In genomic region chr13:30264303-30264702, GRCm38 (mm10) we compare ENCODE assay signal across 24 mouse cellular contexts.
DNase-seq lines count a peak whose midpoint lies in the region; ATAC-seq and TF ChIP-seq lines count a peak whose summit lies in the region.
"Had no signal": no experiment of that assay in that cellular context is flagged by ENCODE, and none has a peak within 500 bp of the region (broad histone marks: within the 10 kb centered on the region; RNA-seq: fewer than 3 reads in every experiment).

No protein-coding gene starts in this region.

- no peaks in the 10 kb centered on the region for H3K36me3 ChIP-seq in hindbrain, embryonic 15.5 days
- no peaks in the 10 kb centered on the region for H3K36me3 ChIP-seq in hindbrain, embryonic 10.5 days
- no peaks in the 10 kb centered on the region for H3K36me3 ChIP-seq in neural tube, embryonic 14.5 days (ENCODE audit: control insufficient read depth, insufficient read depth, low read length)
- H3K36me3 ChIP-seq in lung, postnatal 0 days (ENCODE audit: insufficient read depth, low read length), result no peaks in the 10 kb centered on the region
- H3K36me3 ChIP-seq: embryonic facial prominence, embryonic 12.5 days; forebrain, embryonic 12.5 days; heart, embryonic 15.5 days had no signal

- H3K27me3 ChIP-seq in hindbrain, embryonic 15.5 days, result no peaks in the 10 kb centered on the region
- no peaks in the 10 kb centered on the region for H3K27me3 ChIP-seq in hindbrain, embryonic 10.5 days (ENCODE audit: insufficient read depth, poor library complexity, severe bottlenecking)
- no peaks in the 10 kb centered on the region for H3K27me3 ChIP-seq in neural tube, embryonic 14.5 days (ENCODE audit: control insufficient read depth, insufficient read depth, low read length)
- H3K27me3 ChIP-seq in lung, postnatal 0 days (replicated peaks; ENCODE audit: insufficient read depth, low read length), result no peaks in the 10 kb centered on the region
- H3K27me3 ChIP-seq: embryonic facial prominence, embryonic 12.5 days; forebrain, embryonic 12.5 days; heart, embryonic 15.5 days had no signal

- intact Hi-C loops in left cerebral cortex, postnatal 4 days (cut with DNase I), result loop anchor here (5.0 to 10.0 kb wide), 2 partner anchors 172 to 400 kb away; no protein-coding TSS in a partner anchor

- H3K9me3 ChIP-seq in hindbrain, embryonic 15.5 days, result no peaks in the 10 kb centered on the region
- peaks cover 6% of the 10 kb centered on the region; the same call in 1 of the 2 replicates for H3K9me3 ChIP-seq in hindbrain, embryonic 10.5 days
- H3K9me3 ChIP-seq in neural tube, embryonic 14.5 days (ENCODE audit: control insufficient read depth, low read length), result no peaks in the 10 kb centered on the region; the same call in 1 of the 2 replicates
- no peaks in the 10 kb centered on the region for H3K9me3 ChIP-seq in lung, postnatal 0 days (ENCODE audit: low read length)
- H3K9me3 ChIP-seq: embryonic facial prominence, embryonic 12.5 days; heart, embryonic 15.5 days had no signal

- no peak overlapping the region for H3K4me2 ChIP-seq in hindbrain, embryonic 15.5 days
- no peak overlapping the region for H3K4me2 ChIP-seq in neural tube, embryonic 14.5 days (ENCODE audit: low read depth, low read length)
- no peak overlapping the region for H3K4me2 ChIP-seq in lung, postnatal 0 days (replicated peaks; ENCODE audit: low read depth, low read length)
- H3K4me2 ChIP-seq: embryonic facial prominence, embryonic 12.5 days; forebrain, embryonic 12.5 days; heart, embryonic 15.5 days; liver, embryonic 11.5 days had no signal

- H3K4me3 ChIP-seq in hindbrain, embryonic 15.5 days, result no peak overlapping the region
- H3K4me3 ChIP-seq in hindbrain, embryonic 10.5 days, result no peak overlapping the region
- H3K4me3 ChIP-seq in neural tube, embryonic 14.5 days (ENCODE audit: low read depth, low read length), result no peak overlapping the region
- H3K4me3 ChIP-seq in lung, postnatal 0 days (ENCODE audit: low read depth, low read length), result no peak overlapping the region
- H3K4me3 ChIP-seq: embryonic facial prominence, embryonic 12.5 days; forebrain, embryonic 12.5 days; gastrocnemius, adult 2 months; heart, embryonic 15.5 days had no signal

- no peaks in the 10 kb centered on the region; the same call in 1 of the 2 replicates for H3K4me1 ChIP-seq in hindbrain, embryonic 15.5 days (replicated peaks)
- H3K4me1 ChIP-seq in hindbrain, embryonic 10.5 days (replicated peaks), result no peaks in the 10 kb centered on the region
- no peaks in the 10 kb centered on the region for H3K4me1 ChIP-seq in neural tube, embryonic 14.5 days (ENCODE audit: control insufficient read depth, insufficient read depth, low read length)
- H3K4me1 ChIP-seq in lung, postnatal 0 days (ENCODE audit: insufficient read depth, low read depth, low read length), result no peaks in the 10 kb centered on the region
- H3K4me1 ChIP-seq: forebrain, embryonic 12.5 days had no signal

- no peak overlapping the region for H3K27ac ChIP-seq in hindbrain, embryonic 15.5 days (replicated peaks)
- no peak overlapping the region for H3K27ac ChIP-seq in hindbrain, embryonic 10.5 days
- H3K27ac ChIP-seq in neural tube, embryonic 14.5 days (ENCODE audit: low read depth, low read length), result no peak overlapping the region
- no peak overlapping the region for H3K27ac ChIP-seq in lung, postnatal 0 days (ENCODE audit: low read length)
- H3K27ac ChIP-seq: embryonic facial prominence, embryonic 12.5 days; forebrain, embryonic 12.5 days; gastrocnemius, adult 2 months; heart, embryonic 15.5 days; stomach, postnatal 0 days had no signal

- 60% methylated on average over 12 of the region's 12 CpGs for WGBS in hindbrain, embryonic 15.5 days
- 83% methylated on average over 12 of the region's 12 CpGs for WGBS in hindbrain, embryonic 10.5 days
- 37% methylated on average over 12 of the region's 12 CpGs for WGBS in neural tube, embryonic 14.5 days
- WGBS in lung, postnatal 0 days, result 73% methylated on average over 12 of the region's 12 CpGs

- no peak overlapping the region for H3K9ac ChIP-seq in hindbrain, embryonic 15.5 days
- no peak overlapping the region for H3K9ac ChIP-seq in neural tube, embryonic 14.5 days (replicated peaks; ENCODE audit: low read depth, low read length)
- H3K9ac ChIP-seq in lung, postnatal 0 days (replicated peaks; ENCODE audit: low read depth), result no peak overlapping the region
- H3K9ac ChIP-seq: embryonic facial prominence, embryonic 12.5 days; forebrain, embryonic 12.5 days; heart, embryonic 15.5 days; liver, postnatal 0 days had no signal

- TF ChIP-seq CTCF in lung, postnatal 0 days (IDR thresholded peaks at IDR 0.05), result no peak

- DNase-seq in hindbrain, embryonic 10.5 days (ENCODE audit: low spot score), result no peak
- peak; percentile 15 for DNase-seq in left cerebral cortex, postnatal 4 days
- DNase-seq in left cerebral cortex, adult 9 months (ENCODE audit: low spot score in 2 of 2), result no peak
- no peak for DNase-seq in lung, postnatal 0 days (ENCODE audit: low spot score)
- DNase-seq: adrenal gland, postnatal 10 days; cerebellum, adult 9-10 months; gastrocnemius, adult 2 months; heart, postnatal 36 days; kidney, postnatal 10 days; liver, postnatal 0 days; lung, postnatal 10 days; midbrain, embryonic 14.5 days; right cerebral cortex, postnatal 14 days; thymus, adult 2 months had no signal

- peak; percentile 45; the same call in 1 of the 2 replicates for ATAC-seq in hindbrain, embryonic 15.5 days (ENCODE audit: low FRiP score, low read depth)
- peak; percentile 8 to 15; a peak in 2 of 4 replicates for ATAC-seq in hematopoietic stem cell, adult 5-6 weeks (replicated peaks in 1 of 2; ENCODE audit: insufficient read depth in 1 of 2, low FRiP score in 2 of 2, low TSS enrichment in 1 of 2, low read depth in 1 of 2, poor library complexity in 2 of 2, severe bottlenecking in 2 of 2)
- ATAC-seq in neural tube, embryonic 14.5 days (ENCODE audit: low read depth), result peak; percentile 36; the same call in 1 of the 2 replicates
- ATAC-seq in lung, postnatal 0 days, result no peak
- ATAC-seq: activated CD4-positive, CD25-positive, alpha-beta regulatory T cell, adult 4 months; intestine, embryonic 16.5 days; liver, postnatal 0 days had no signal

- no peak for TF ChIP-seq EP300 in lung, postnatal 0 days (IDR thresholded peaks at IDR 0.05)
